Mouse (Mus musculus): Measurements from ENCODE around the gene Abcc8.
A peak's percentile ranks its signal among the peaks of the same experiment; 100 is the strongest.

DNA sequence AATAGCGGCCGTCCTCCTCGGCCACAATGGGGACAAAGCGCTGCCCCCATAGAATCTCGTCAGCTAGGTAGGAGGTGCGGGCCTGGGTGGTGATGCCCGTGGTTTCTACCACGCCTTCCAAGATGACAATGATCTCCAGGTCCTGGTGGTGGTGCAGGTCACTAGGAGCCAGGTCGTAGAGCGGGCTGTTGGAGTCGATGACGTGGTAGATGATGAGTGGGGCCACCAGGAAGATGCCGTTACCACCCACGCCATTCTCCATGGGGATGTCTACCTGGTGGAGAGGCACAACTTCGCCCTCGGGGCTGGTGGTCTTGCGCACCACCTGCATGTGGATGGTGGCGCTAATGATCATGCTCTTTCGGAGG, 80.9 kb downstream of the Abcc8 start:
- TF ChIP-seq CTCF (IDR thresholded peaks at IDR 0.05; ENCODE audit: control insufficient read depth, insufficient read depth, low read length) (no peak), POLR2A (IDR thresholded peaks at IDR 0.05; ENCODE audit: borderline replicate concordance, control insufficient read depth, low read depth, low read length) (peak; percentile 13; the same call in 1 of the 2 replicates)

All from bone marrow, adult 2 months (tissue).